Mouse (Mus musculus) liver, postnatal 0 days (tissue): ENCODE measurements at regions not wholly inside any gene's neighbourhood (a gene's known extent, or its start where the extent isn't known, plus 50 kb on each side); places are given as distances from the start of the nearest gene placed in this dataset.
A peak's percentile ranks its signal among the peaks of the same experiment; 100 is the strongest.

Experiments
- ATAC-seq: fragments of 200-750 bp; cut with Nextera tagmentation; 2 replicates; pipeline ENCODE4 v1.8.0; 2017; ENCODE audit warnings: mild to moderate bottlenecking, moderate library complexity
- DNase-seq: peaks from one replicate; pipeline ENCODE4 v3.0.0-alpha.2; 2016
- H3K27ac ChIP-seq: fragments of 300-500 bp; sonication (generic); 2 replicates; pipeline ENCODE4 v1.5.1; 2014; ENCODE audit warnings: antibody characterized with exemption, moderate library complexity, mild to moderate bottlenecking, low read depth
- H3K27me3 ChIP-seq: fragments of 300-500 bp; sonication (generic); 2 replicates; pipeline ENCODE4 v1.6.1; 2014; ENCODE audit warnings: low read length, control low read depth, mixed read lengths; ENCODE audit not compliant: insufficient read depth
- H3K36me3 ChIP-seq: fragments of 300-500 bp; sonication (generic); replicated peaks from 2 replicates; pipeline ENCODE4 v1.6.1; 2014; ENCODE audit warnings: mild to moderate bottlenecking, control low read depth, low read length, moderate library complexity, mixed read lengths; ENCODE audit not compliant: insufficient read depth
- H3K4me1 ChIP-seq: fragments of 300-500 bp; sonication (generic); 2 replicates; pipeline ENCODE4 v1.6.1; 2014; ENCODE audit warnings: antibody characterized with exemption, mild to moderate bottlenecking, control low read depth; ENCODE audit not compliant: insufficient read depth
- H3K4me2 ChIP-seq: fragments of 300-500 bp; sonication (generic); 2 replicates; pipeline ENCODE4 v1.6.1; 2014; ENCODE audit warnings: low read depth, mild to moderate bottlenecking, low read length, moderate library complexity, mixed read lengths
- H3K4me3 ChIP-seq: fragments of 300-500 bp; sonication (generic); 2 replicates; pipeline ENCODE4 v1.5.1; 2014; ENCODE audit warnings: low read depth, low read length
- H3K9ac ChIP-seq: fragments of 300-500 bp; sonication (generic); replicated peaks from 2 replicates; pipeline ENCODE4 v1.6.1; 2014; ENCODE audit warnings: mild to moderate bottlenecking, moderate library complexity
- H3K9me3 ChIP-seq: fragments of 300-500 bp; sonication (generic); 2 replicates; pipeline ENCODE4 v1.6.1; 2016; ENCODE audit warnings: mild to moderate bottlenecking, control low read depth, low read length, mixed read lengths
- CTCF ChIP-seq: sonication (generic); IDR thresholded peaks from 2 replicates; pipeline ENCODE4 v1.5.1; 2016; ENCODE audit warnings: antibody characterized with exemption, low read depth
- EP300 ChIP-seq: IDR thresholded peaks from 2 replicates; pipeline ENCODE4 v1.6.1; 2016; ENCODE audit warnings: antibody characterized with exemption, low read depth, mild to moderate bottlenecking
- WGBS: fragments of 180-500 bp; shearing (Covaris S2); extraction: QIAGEN DNeasy Blood & Tissue Kit; methylation state at CpG from one replicate; pipeline ENCODE4 v1.1.7; 2014; ENCODE audit not compliant: insufficient replicate concordance; 5-methylcytosine and 5-hydroxymethylcytosine counted together

DNA sequence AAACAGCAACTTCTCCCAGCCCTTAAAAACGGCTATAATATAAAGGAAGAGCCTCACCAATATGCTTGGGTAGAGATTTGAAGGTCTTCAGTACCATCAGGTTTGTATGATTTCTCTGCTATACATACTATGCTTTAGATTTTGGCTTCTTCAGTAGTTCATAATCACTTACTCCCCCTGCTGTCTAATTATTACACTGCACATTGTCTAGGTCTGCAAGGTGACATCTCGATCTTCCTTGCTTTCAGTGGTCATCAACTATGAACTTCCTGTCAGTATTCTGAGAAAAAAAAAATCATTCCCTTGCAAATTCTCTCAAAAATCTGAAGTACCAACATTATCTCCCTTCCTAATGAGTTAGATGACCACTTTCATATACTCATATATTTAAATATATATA, 225.4 kb upstream of the Galnt5 start:
- H3K27ac ChIP-seq, result no peak overlapping the region
- no peaks in the 10 kb centered on the region for H3K27me3 ChIP-seq
- no peak overlapping the region for H3K4me2 ChIP-seq
- no peaks in the 10 kb centered on the region for H3K36me3 ChIP-seq
- no peak overlapping the region for H3K9ac ChIP-seq
- no peaks in the 10 kb centered on the region for H3K9me3 ChIP-seq
- H3K4me1 ChIP-seq, result no peaks in the 10 kb centered on the region
- H3K4me3 ChIP-seq, result no peak overlapping the region
- TF ChIP-seq EP300 (no peak), CTCF (peak; percentile 42)
- 49% methylated on average over 2 of the region's 2 CpGs for whole genome bisulfite sequencing
- ATAC-seq (no peak), DNase-seq (no peak)

DNA sequence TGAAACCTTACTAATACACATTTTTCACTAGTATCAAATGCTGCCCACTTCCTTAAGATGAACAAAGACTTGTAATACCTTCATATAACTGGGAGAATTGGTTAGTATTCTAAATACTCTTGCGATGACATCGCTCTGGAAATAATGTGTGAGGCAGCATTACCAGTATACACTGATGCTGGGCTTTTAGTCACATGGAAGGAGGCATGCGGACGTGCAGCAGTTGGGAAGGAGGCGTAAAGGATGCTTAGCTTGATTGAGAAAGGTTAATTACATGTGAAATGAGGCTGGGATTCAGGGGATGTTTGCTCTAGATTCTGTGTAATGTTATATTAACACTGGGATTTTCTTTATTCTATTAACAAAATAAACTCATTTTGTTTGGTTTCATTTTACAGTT, 221.5 kb upstream of the Galnt5 start:
- no peak overlapping the region for H3K9ac ChIP-seq

DNA sequence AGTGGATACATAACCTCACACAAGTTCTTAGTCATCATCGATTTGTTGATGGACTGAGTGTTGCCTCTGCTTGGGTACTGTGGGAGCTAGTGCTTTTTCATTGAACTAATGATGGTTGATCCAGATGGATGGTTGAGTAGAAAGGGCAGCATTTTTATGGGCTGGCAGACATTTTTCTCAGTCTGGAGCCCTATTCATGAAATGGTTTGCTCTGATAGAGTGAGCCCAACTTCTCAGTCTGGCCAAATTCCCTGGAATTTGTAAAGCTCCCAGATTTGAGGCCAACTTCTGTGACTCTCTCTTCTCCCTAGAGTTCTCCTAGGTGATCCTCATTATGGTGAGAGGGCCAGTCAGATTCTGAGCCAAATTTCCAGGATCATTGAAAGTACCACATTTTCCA, 216.8 kb upstream of the Galnt5 start:
- Histone ChIP-seq H3K4me3 (no peak overlapping the region), H3K9me3 (no peaks in the 10 kb centered on the region), H3K9ac (no peak overlapping the region), H3K27ac (no peak overlapping the region), H3K4me2 (no peak overlapping the region), H3K4me1 (no peaks in the 10 kb centered on the region), H3K27me3 (no peaks in the 10 kb centered on the region), H3K36me3 (no peaks in the 10 kb centered on the region)
- DNase-seq (no peak), ATAC-seq (no peak)
- 90% methylated on average over 1 of the region's 1 CpGs for WGBS
- TF ChIP-seq EP300 (no peak), CTCF (no peak)

More for the DNA sequence above, 221.5 kb upstream of the Galnt5 start:
- Histone ChIP-seq H3K4me3 (no peak overlapping the region), H3K27me3 (no peaks in the 10 kb centered on the region), H3K4me2 (no peak overlapping the region), H3K27ac (no peak overlapping the region), H3K36me3 (no peaks in the 10 kb centered on the region), H3K9me3 (no peaks in the 10 kb centered on the region), H3K4me1 (no peaks in the 10 kb centered on the region)
- TF ChIP-seq EP300, result no peak
- ATAC-seq, result no peak
- no peak for DNase-seq
- 71% methylated on average over 5 of the region's 5 CpGs for WGBS

DNA sequence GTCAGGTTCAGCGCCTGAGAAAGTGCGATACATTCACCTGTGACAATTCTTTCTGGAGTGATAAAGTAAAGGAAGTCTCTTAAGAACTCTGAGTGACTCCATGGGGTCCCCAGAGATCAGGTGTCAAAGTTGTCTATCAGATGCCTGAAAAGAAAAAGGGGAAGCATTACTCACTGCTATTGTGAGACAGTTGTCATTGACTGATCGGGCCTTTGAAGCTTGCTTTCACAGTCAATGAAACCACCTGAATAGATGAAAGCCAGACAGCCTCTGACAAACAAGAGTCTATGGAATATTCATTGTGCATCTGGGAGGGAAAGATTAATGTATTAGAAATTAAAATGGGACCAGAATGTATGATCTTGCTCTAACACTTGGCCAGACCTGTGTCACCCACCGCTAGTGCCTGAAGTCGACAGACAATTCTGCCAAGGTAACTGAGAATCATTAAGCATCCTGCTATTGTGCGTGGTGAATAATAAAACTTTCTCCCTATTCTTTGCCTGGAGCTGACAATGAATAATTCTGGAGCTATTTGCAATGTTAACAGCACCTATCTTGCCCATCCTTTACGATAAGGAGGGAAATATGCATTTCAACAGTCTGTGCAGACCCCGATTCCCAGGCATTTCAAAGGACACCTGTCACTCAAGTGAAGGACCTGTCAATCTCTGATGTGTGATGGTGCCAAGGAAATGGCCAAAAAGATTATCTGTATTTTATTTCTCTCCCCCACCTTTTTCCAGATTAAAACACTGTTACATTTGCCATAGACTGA, 204.0 kb upstream of the Galnt5 start:
- WGBS, result 73% methylated on average over 8 of the region's 8 CpGs
- H3K27me3 ChIP-seq, result no peaks in the 10 kb centered on the region
- H3K4me1 ChIP-seq, result no peaks in the 10 kb centered on the region
- DNase-seq (no peak), ATAC-seq (no peak)
- no peak overlapping the region for H3K4me2 ChIP-seq
- TF ChIP-seq CTCF (no peak), EP300 (no peak)
- H3K4me3 ChIP-seq, result no peak overlapping the region
- H3K27ac ChIP-seq, result no peak overlapping the region
- no peaks in the 10 kb centered on the region for H3K36me3 ChIP-seq
- H3K9ac ChIP-seq, result no peak overlapping the region
- no peaks in the 10 kb centered on the region for H3K9me3 ChIP-seq

DNA sequence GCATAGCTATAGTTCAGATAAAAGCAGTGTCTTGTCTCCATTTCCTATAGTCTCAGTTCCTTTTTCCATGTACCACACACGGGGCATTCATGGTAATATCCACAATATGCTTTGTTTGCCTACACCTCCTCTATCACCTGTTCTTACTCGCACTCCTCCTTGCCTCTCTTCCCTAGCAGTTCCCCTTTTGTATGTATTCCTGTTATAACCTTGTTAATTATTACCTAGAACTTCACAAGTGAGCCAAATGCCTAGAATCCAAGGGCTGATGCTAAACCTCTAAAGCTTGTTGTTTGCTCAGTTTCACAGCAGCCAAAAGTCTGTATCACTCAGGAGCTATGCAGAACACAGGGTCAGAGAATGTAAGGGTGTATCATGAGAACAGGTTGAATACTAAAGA, 198.4 kb upstream of the Galnt5 start:
- ATAC-seq, result peak; percentile 23; the same call in 1 of the 2 replicates

DNA sequence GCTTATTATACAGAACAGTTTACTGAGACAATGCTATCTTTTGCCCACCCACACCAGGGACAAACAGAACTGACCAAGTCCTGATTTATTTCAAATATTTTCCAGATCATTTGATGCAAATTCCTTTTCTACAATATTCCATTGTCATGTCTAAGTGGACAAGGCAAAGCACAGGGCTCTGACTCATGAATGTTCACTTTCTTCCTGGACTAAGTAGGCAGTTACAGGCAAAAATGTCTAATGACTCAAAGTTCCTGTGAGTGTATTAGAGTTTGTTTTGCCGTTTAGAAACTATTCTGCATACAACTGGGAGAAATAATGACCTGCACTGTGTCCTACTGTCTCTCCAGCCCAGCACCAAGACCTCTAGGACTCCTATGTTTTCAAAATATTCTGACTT, 189.8 kb upstream of the Galnt5 start:
- Histone ChIP-seq H3K9me3 (no peaks in the 10 kb centered on the region), H3K4me1 (no peaks in the 10 kb centered on the region), H3K27ac (no peak overlapping the region), H3K4me3 (no peak overlapping the region), H3K9ac (no peak overlapping the region), H3K4me2 (no peak overlapping the region), H3K27me3 (no peaks in the 10 kb centered on the region), H3K36me3 (no peaks in the 10 kb centered on the region)
- DNase-seq (no peak), ATAC-seq (no peak)
- TF ChIP-seq CTCF (no peak), EP300 (no peak)
- WGBS, result 43% methylated on average over 1 of the region's 1 CpGs

More for the DNA sequence above, 198.4 kb upstream of the Galnt5 start:
- H3K9me3 ChIP-seq, result no peaks in the 10 kb centered on the region
- no peaks in the 10 kb centered on the region for H3K4me1 ChIP-seq
- DNase-seq, result no peak
- 26% methylated on average over 2 of the region's 2 CpGs for WGBS
- no peak overlapping the region for H3K9ac ChIP-seq
- no peak overlapping the region for H3K27ac ChIP-seq
- no peaks in the 10 kb centered on the region for H3K27me3 ChIP-seq
- TF ChIP-seq EP300 (no peak), CTCF (no peak)
- no peak overlapping the region for H3K4me3 ChIP-seq
- H3K36me3 ChIP-seq, result no peaks in the 10 kb centered on the region
- H3K4me2 ChIP-seq, result no peak overlapping the region
